Mouse (Mus musculus) brain, embryonic 14.5 days (tissue): ENCODE data around the gene Mrpl38.
"Not testable (repeated sequence)": the region's sequence is repeated elsewhere in the genome, so short reads cannot be mapped to it uniquely, and the experiment has no call there.

ENCODE experiments used
- CTCF ChIP-seq: fragments of 200-500 bp; IDR thresholded peaks from 2 replicates; pipeline ENCODE4 v1.5.1; 2012; ENCODE audit warnings: inconsistent platforms, mild to moderate bottlenecking, moderate library complexity, borderline replicate concordance; ENCODE audit not compliant: insufficient read depth, insufficient read length; ENCODE audit errors: extremely low read depth
- POLR2A ChIP-seq: fragments of 200-500 bp; IDR thresholded peaks from 2 replicates; pipeline ENCODE4 v1.6.1; 2012; ENCODE audit warnings: mild to moderate bottlenecking, inconsistent platforms, borderline replicate concordance; ENCODE audit not compliant: poor library complexity, insufficient read depth, insufficient read length, severe bottlenecking; ENCODE audit errors: extremely low read depth

- not testable (repeated sequence) for TF ChIP-seq CTCF, POLR2A
These were observed 45.7 kb downstream of the Mrpl38 start for GRCm38 (mm10) chr11:116092959-116093358.
